Comparison of ENCODE assay signal across 15 mouse cellular contexts in genomic region chr12:77633981-77634650, GRCm38 (mm10).
DNase-seq lines count a peak whose midpoint lies in the region; ATAC-seq lines count a peak whose summit lies in the region.
"Had no signal": no experiment of that assay in that cellular context is flagged by ENCODE, and none has a peak within 500 bp of the region (broad histone marks: within the 10 kb centered on the region; RNA-seq: fewer than 3 reads in every experiment).

No protein-coding gene starts in this region.

- H3K36me3 ChIP-seq in midbrain, embryonic 12.5 days: no peaks in the 10 kb centered on the region
- H3K36me3 ChIP-seq: embryonic facial prominence, embryonic 13.5 days; liver, embryonic 12.5 days had no signal

- WGBS in midbrain, embryonic 12.5 days: 38% methylated on average over 10 of the region's 10 CpGs

- no peak overlapping the region for H3K9ac ChIP-seq in midbrain, embryonic 12.5 days (replicated peaks)
- H3K9ac ChIP-seq: embryonic facial prominence, embryonic 13.5 days; liver, embryonic 12.5 days had no signal

- H3K4me2 ChIP-seq in midbrain, embryonic 12.5 days (replicated peaks): no peak overlapping the region
- H3K4me2 ChIP-seq: embryonic facial prominence, embryonic 13.5 days; liver, embryonic 12.5 days had no signal

- peak; percentile 58 for DNase-seq in gastrocnemius, adult 18-20 months (ENCODE audit: low spot score)
- DNase-seq in gastrocnemius, postnatal 10 days: no peak
- peak; percentile 7 for DNase-seq in adrenal gland, postnatal 25 days
- peak; percentile 37 for DNase-seq in cerebellum, adult 9-11 months
- DNase-seq in thymus, postnatal 36 days: no peak
- DNase-seq in kidney, postnatal 10 days: no peak
- DNase-seq: kidney, postnatal 36 days; lung, postnatal 14 days; spleen, adult 18-20 months had no signal

- peak; percentile 66 for ATAC-seq in midbrain, embryonic 12.5 days (ENCODE audit: low FRiP score, low read depth)
- ATAC-seq: liver, embryonic 12.5 days; Patski had no signal

- peaks cover 7% of the 10 kb centered on the region; the same call in 1 of the 2 replicates for H3K4me1 ChIP-seq in midbrain, embryonic 12.5 days
- H3K4me1 ChIP-seq: liver, embryonic 12.5 days had no signal

- H3K4me3 ChIP-seq in midbrain, embryonic 12.5 days: no peak overlapping the region
- H3K4me3 ChIP-seq: embryonic facial prominence, embryonic 13.5 days; left cerebral cortex, adult 2 months; liver, embryonic 12.5 days; myocyte had no signal

- no peaks in the 10 kb centered on the region for H3K27me3 ChIP-seq in midbrain, embryonic 12.5 days
- H3K27me3 ChIP-seq: embryonic facial prominence, embryonic 13.5 days; liver, embryonic 12.5 days had no signal

- no peaks in the 10 kb centered on the region for H3K9me3 ChIP-seq in midbrain, embryonic 12.5 days
- H3K9me3 ChIP-seq: embryonic facial prominence, embryonic 13.5 days; liver, embryonic 12.5 days had no signal

- H3K27ac ChIP-seq in midbrain, embryonic 12.5 days (replicated peaks): peak overlapping the region; percentile 30
- H3K27ac ChIP-seq: embryonic facial prominence, embryonic 13.5 days; left cerebral cortex, adult 2 months; liver, embryonic 12.5 days had no signal

Comparison
In these comparisons a context has a peak if more than half of its experiments do, and no peak if none do; other contexts are left out.
1. DNase-seq: peak in gastrocnemius, adult 18-20 months (single experiment), adrenal gland, postnatal 25 days (single experiment) and cerebellum, adult 9-11 months (single experiment); none in gastrocnemius, postnatal 10 days (single experiment), thymus, postnatal 36 days (0 of 2) and kidney, postnatal 10 days (single experiment).